Mouse (Mus musculus) liver, adult 2 months (tissue): ENCODE measurements around the gene Mesp1. TPM values are rescaled to one million over a fixed set of nuclear protein-coding genes. Genes with fewer than 3 reads are reported as not detected.

Source experiments
- DNase-seq: peaks from one replicate; pipeline ENCODE4 v3.0.0-alpha.2; 2011; ENCODE audit warnings: low read depth, low spot score; ENCODE audit errors: extremely low read depth
- H3K27ac ChIP-seq: fragments of 200-500 bp; replicated peaks from 2 replicates; pipeline ENCODE4 v1.5.1; 2012; ENCODE audit warnings: low read depth, mild to moderate bottlenecking, control low read depth, inconsistent platforms, low read length; ENCODE audit not compliant: insufficient read depth
- H3K27me3 ChIP-seq: fragments of 200-500 bp; 2 replicates; pipeline ENCODE4 v1.6.1; 2012; ENCODE audit warnings: mild to moderate bottlenecking, moderate library complexity, low read length, inconsistent platforms; ENCODE audit not compliant: control insufficient read depth, insufficient read depth
- H3K36me3 ChIP-seq: fragments of 200-500 bp; 2 replicates; pipeline ENCODE4 v1.6.1; 2012; ENCODE audit warnings: low read length, inconsistent platforms; ENCODE audit not compliant: control insufficient read depth, insufficient read depth
- H3K4me1 ChIP-seq: fragments of 200-500 bp; 2 replicates; pipeline ENCODE4 v1.6.1; 2011; ENCODE audit warnings: low read length; ENCODE audit not compliant: control insufficient read depth, insufficient read depth
- H3K4me3 ChIP-seq: fragments of 200-500 bp; 2 replicates; pipeline ENCODE4 v1.5.1; 2011; ENCODE audit warnings: low read depth, mild to moderate bottlenecking, control low read depth, low read length, moderate library complexity; ENCODE audit not compliant: insufficient read depth
- H3K79me2 ChIP-seq: fragments of 200-500 bp; 2 replicates; pipeline ENCODE4 v1.6.1; 2012; ENCODE audit warnings: inconsistent platforms, mild to moderate bottlenecking, low read length, moderate library complexity; ENCODE audit not compliant: control insufficient read depth, insufficient read depth
- H3K9ac ChIP-seq: fragments of 200-500 bp; 2 replicates; pipeline ENCODE4 v1.6.1; 2012; ENCODE audit warnings: low read depth, mild to moderate bottlenecking, control low read depth, inconsistent platforms, low read length
- CTCF ChIP-seq: fragments of 200-500 bp; IDR thresholded peaks from 2 replicates; pipeline ENCODE4 v1.5.1; 2011; ENCODE audit warnings: low read depth, low read length, control low read depth
- POLR2A ChIP-seq: fragments of 200-500 bp; IDR thresholded peaks from 2 replicates; pipeline ENCODE4 v1.6.1; 2011; ENCODE audit warnings: low read length, control low read depth; ENCODE audit not compliant: insufficient read depth; ENCODE audit errors: extremely low read depth
- WGBS: fragments of 180-500 bp; shearing (Covaris S2); methylation state at CpG from one replicate; pipeline ENCODE4 v1.1.7; 2018; 5-methylcytosine and 5-hydroxymethylcytosine counted together
- polyA plus RNA-seq: library from polyadenylated mRNA; depleted of rRNA; stranded (reverse); fragments of >200 nt; gene quantifications from 2 replicates; pipeline ENCODE4 v1.2.3, GENCODE M21; 2012; rRNA removed
- total RNA-seq: library from RNA; depleted of rRNA; stranded (reverse); fragments of >200 nt; gene quantifications from 2 replicates; pipeline ENCODE4 v1.2.3, GENCODE M21; 2014; rRNA removed

Mesp1 gene
- total RNA-seq (0.18 and 0.20 TPM in 2 replicates), polyA plus RNA-seq (not detected in 2 replicates)

DNA sequence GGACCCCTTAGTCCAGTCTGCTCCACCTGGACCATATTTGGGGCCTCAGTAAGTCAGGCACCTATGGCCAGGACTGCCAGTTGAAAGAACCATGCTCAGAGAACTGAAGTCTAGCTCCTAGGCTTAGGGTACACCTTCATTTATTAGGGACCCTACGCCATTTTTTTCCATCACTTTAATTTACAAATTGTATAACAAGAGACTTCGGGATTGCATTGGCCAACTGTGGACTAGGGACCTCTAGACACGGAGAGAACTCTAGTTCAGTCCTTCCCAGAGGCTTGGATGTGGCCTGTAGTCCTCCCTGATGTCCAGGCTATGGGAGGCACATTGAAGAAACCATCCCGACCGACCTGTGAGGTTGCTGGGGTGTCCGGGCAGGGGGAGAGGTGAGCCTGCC, at the start of gene Mesp1:
Mesp1 (minus strand) TSS at position 101 of the 400 bp plus-strand sequence.
- no peak for DNase-seq
- Histone ChIP-seq H3K27me3 (peaks cover 5% of the 10 kb centered on the region), H3K79me2 (no peaks in the 10 kb centered on the region), H3K9ac (peak within 1 kb of the TSS; percentile 68), H3K36me3 (no peaks in the 10 kb centered on the region), H3K4me3 (peak within 1 kb of the TSS; percentile 58), H3K4me1 (peaks cover 4% of the 10 kb centered on the region), H3K27ac (no peak within 1 kb of the TSS)
- 87% methylated on average over 6 of the region's 6 CpGs for WGBS
- TF ChIP-seq CTCF (no peak), POLR2A (no peak)

DNA sequence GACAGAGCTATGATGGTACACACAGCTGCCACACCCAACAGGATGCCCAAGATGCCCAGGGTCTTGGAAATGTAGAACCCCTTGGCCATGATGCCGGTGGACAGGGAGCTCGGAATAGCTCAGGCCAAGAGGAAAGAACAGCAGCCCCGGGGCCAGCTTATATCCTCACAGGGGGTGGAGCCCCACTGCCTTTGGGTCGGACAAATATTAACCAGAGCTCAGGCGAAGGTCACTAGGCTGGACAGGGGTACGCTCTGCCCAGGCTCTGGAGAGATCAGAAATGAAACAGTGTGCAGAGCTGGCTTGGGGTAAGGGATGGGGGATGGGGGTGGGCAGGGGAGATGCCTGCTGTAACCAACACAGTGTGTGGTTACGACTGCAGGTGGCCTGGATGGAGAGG, 48.6 kb upstream of the Mesp1 start:
- Histone ChIP-seq H3K27me3 (no peaks in the 10 kb centered on the region), H3K4me3 (peak overlapping the region; percentile 65), H3K36me3 (no peaks in the 10 kb centered on the region; the same call in 1 of the 2 replicates), H3K79me2 (peaks cover 10% of the 10 kb centered on the region; the same call in 1 of the 2 replicates), H3K27ac (peak overlapping the region; percentile 91), H3K9ac (peak overlapping the region; percentile 71), H3K4me1 (peaks cover 21% of the 10 kb centered on the region)
- TF ChIP-seq CTCF: no peak
- peak; percentile 79; the same call in 1 of the 2 replicates for TF ChIP-seq POLR2A
- DNase-seq: peak; percentile 93
- 24% methylated on average over 7 of the region's 7 CpGs for WGBS

DNA sequence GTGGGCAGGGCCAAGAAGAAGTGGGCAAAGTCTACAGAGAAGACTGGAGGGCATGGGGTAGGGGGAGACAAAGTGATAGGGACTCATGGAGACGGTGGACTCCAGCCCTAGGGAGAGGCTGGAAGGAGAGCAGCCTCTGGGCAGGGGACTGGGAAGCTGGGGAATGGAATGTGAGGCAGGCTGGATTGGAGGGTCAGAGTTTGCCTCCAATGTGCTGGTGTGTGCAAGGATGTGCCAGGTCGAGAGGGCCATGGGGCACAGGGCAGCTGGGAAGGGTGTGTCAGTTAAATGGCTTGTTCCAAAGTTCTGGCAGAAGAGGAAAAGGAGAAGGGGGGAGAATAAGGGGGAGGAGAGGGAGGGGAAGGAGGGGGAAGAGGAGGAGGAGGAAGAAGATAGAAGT, 43.7 kb upstream of the Mesp1 start:
- Histone ChIP-seq H3K27me3 (no peaks in the 10 kb centered on the region), H3K79me2 (peaks cover 10% of the 10 kb centered on the region; the same call in 1 of the 2 replicates), H3K4me1 (peaks cover 7% of the 10 kb centered on the region), H3K27ac (no peak overlapping the region), H3K4me3 (no peak overlapping the region), H3K9ac (no peak overlapping the region), H3K36me3 (peaks cover 9% of the 10 kb centered on the region)
- TF ChIP-seq CTCF (no peak), POLR2A (no peak)
- 56% methylated on average over 2 of the region's 2 CpGs for WGBS
- peak; percentile 54 for DNase-seq

DNA sequence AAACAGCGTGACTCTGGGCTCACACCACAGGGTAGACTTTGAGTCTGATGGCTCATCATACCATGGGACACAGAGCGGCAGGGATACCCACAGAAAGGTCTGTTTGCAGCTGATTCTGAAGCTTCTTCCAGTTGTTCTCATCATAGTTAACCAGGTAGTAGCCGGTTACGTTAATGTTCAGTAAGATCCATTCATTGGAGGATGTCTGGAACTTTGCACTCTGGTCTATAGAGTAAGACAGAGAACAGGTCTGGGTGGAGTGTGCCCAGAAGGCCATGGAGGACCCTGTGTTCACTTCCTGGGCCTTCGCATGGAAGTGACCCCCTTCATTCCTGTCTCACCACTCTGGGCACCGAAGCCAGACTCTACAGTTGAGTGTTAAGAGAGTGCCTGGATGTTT, 41.6 kb upstream of the Mesp1 start:
- 95% methylated on average over 6 of the region's 6 CpGs for WGBS
- Histone ChIP-seq H3K27ac (no peak overlapping the region), H3K27me3 (no peaks in the 10 kb centered on the region), H3K4me1 (peaks cover 11% of the 10 kb centered on the region), H3K79me2 (no peaks in the 10 kb centered on the region), H3K36me3 (peaks cover 9% of the 10 kb centered on the region), H3K9ac (no peak overlapping the region), H3K4me3 (no peak overlapping the region)
- DNase-seq: no peak
- no peak for TF ChIP-seq CTCF

DNA sequence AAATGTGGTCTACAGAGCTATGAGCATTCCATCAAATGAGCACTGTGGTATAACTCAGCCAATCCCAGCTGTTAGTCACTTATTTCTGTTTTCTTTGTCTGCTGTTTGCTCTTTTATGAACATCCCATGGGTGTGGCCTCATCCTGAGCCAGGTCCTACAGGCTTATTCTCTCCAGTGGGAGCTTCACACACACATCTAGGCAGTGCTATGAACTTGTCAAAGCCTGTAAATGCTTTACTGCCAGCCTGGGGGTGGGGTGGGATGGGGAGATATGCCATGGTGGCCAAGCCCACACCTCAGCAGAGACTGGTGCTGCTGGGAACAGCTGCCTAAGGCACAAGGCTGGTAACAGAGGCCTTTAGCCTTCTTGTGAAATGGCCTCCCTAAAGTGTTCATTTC, 39.4 kb upstream of the Mesp1 start:
- Histone ChIP-seq H3K79me2 (no peaks in the 10 kb centered on the region), H3K27ac (no peak overlapping the region), H3K27me3 (no peaks in the 10 kb centered on the region), H3K9ac (no peak overlapping the region), H3K4me3 (no peak overlapping the region), H3K36me3 (peaks cover 9% of the 10 kb centered on the region), H3K4me1 (peaks cover 13% of the 10 kb centered on the region)
- TF ChIP-seq CTCF (no peak), POLR2A (no peak)
- no peak for DNase-seq

DNA sequence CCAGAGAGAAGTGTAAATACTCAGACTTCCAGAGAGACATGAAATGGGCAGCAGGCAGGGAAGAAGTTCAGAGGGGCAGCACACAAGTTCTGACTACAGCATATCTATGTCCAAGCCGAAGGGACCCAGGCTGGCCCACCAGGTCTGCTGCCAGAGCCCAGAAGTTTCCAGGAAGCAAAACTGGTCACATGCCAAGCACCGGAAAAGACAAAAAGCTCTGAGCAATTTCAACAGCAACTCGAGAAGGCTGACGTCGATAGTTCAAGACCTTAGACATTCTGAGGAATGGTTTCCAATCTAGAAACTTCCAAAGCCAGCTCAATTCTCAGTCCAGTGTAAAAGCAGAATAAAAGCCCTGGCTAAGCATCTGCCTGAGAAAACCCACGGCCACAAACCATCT, 38.0 kb upstream of the Mesp1 start:
- WGBS: 13% methylated on average over 6 of the region's 6 CpGs
- DNase-seq: no peak
- Histone ChIP-seq H3K4me3 (no peak overlapping the region), H3K9ac (peak overlapping the region; percentile 7; the same call in 1 of the 2 replicates), H3K27ac (peak overlapping the region; percentile 84), H3K36me3 (peaks cover 17% of the 10 kb centered on the region), H3K79me2 (no peaks in the 10 kb centered on the region), H3K4me1 (peaks cover 13% of the 10 kb centered on the region), H3K27me3 (no peaks in the 10 kb centered on the region)
- TF ChIP-seq POLR2A: no peak
- no peak for TF ChIP-seq CTCF
